Mouse (Mus musculus): ENCODE measurements around the gene Camsap2. TPM values are rescaled to one million over a fixed set of nuclear protein-coding genes. Genes with fewer than 3 reads are reported as not detected.

Camsap2 gene
- polyA plus RNA-seq (2012; ENCODE audit: insufficient read depth, insufficient read length, missing spikeins): 23.2 and 27.0 TPM in 2 replicates

GRCm38 (mm10) chr1:136345454-136346372, at the start of gene Camsap2:
Camsap2 (minus strand) TSS chr1:136346104.
- peak within 1 kb of the TSS; percentile 94 for H3K4me3 ChIP-seq (ENCODE audit: insufficient read depth, low read depth, low read length)
- H3K4me1 ChIP-seq (ENCODE audit: control insufficient read depth, insufficient read depth, insufficient read length, low read length): peaks cover 12% of the 10 kb centered on the region
- peak within 1 kb of the TSS; percentile 87 for H3K27ac ChIP-seq (replicated peaks; ENCODE audit: low read depth, low read length)

DNA sequence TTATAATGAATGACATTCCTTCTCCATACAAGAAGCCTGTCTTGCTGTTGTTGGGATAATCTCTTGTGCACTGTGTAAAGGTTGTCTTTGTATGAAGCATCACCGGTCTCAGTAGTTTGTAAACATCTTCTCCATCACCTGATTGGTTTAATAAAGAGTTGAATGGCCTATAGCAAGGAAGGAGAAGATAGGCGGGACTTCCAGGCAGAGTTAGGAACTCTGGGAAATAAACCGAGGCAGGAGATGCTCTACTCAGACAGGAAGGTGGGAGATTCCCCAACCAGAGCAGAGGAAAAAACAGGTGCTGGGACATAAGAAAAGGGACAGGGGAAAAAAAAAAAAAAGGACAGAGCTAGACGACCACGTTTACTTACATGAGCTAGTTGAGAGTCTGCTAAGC, 49.2 kb upstream of the Camsap2 start:
- Histone ChIP-seq H3K4me3 (ENCODE audit: insufficient read depth, low read depth, low read length) (no peak overlapping the region), H3K27ac (replicated peaks; ENCODE audit: low read depth, low read length) (no peak overlapping the region), H3K4me1 (ENCODE audit: control insufficient read depth, insufficient read depth, insufficient read length, low read length) (peaks cover 12% of the 10 kb centered on the region)

- Histone ChIP-seq H3K4me1 (ENCODE audit: control insufficient read depth, insufficient read depth, insufficient read length, low read length) (peaks cover 12% of the 10 kb centered on the region), H3K4me3 (ENCODE audit: insufficient read depth, low read depth, low read length) (no peak overlapping the region), H3K27ac (replicated peaks; ENCODE audit: low read depth, low read length) (no peak overlapping the region)
Measured at GRCm38 (mm10) chr1:136394506-136394905, 48.6 kb upstream of the Camsap2 start.

- Histone ChIP-seq H3K27ac (replicated peaks; ENCODE audit: low read depth, low read length) (0 out of 2 replicates have a peak overlapping the region, but pooled peaks have one; percentile 26), H3K4me3 (ENCODE audit: insufficient read depth, low read depth, low read length) (no peak overlapping the region), H3K4me1 (ENCODE audit: control insufficient read depth, insufficient read depth, insufficient read length, low read length) (peaks cover 2% of the 10 kb centered on the region)
Measured at GRCm38 (mm10) chr1:136386914-136387313, 41.0 kb upstream of the Camsap2 start.

GRCm38 (mm10) chr1:136381583-136381982, 35.7 kb upstream of the Camsap2 start:
- Histone ChIP-seq H3K27ac (replicated peaks; ENCODE audit: low read depth, low read length) (peak overlapping the region; percentile 96), H3K4me3 (ENCODE audit: insufficient read depth, low read depth, low read length) (peak overlapping the region; percentile 19; the same call in 1 of the 2 replicates), H3K4me1 (ENCODE audit: control insufficient read depth, insufficient read depth, insufficient read length, low read length) (peaks cover 3% of the 10 kb centered on the region; the same call in 1 of the 2 replicates)

DNA sequence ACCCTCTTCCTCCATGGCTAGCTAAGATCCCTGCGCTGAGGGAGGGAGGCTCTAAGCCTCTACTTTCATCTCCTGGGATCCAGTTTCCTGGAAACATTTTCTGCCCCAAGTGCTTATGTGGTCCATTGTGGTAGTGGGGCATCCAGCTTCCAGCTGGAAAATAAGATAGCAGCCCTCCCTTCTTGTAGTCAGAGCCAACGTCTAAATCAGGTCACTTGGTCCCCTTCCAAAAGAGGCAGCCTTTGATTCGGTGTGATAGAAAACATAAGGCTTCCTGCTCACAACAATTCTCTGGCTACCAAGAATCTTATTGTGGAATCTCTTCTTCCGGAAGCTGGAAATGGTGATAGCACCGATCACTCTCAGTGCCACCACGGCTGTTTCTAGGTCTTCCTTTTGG, 35.3 kb upstream of the Camsap2 start:
- Histone ChIP-seq H3K27ac (replicated peaks; ENCODE audit: low read depth, low read length) (peak overlapping the region; percentile 96), H3K4me3 (ENCODE audit: insufficient read depth, low read depth, low read length) (peak overlapping the region; percentile 19; the same call in 1 of the 2 replicates), H3K4me1 (ENCODE audit: control insufficient read depth, insufficient read depth, insufficient read length, low read length) (peaks cover 3% of the 10 kb centered on the region; the same call in 1 of the 2 replicates)

GRCm38 (mm10) chr1:136380606-136381005, 34.7 kb upstream of the Camsap2 start:
- Histone ChIP-seq H3K27ac (replicated peaks; ENCODE audit: low read depth, low read length) (peak overlapping the region; percentile 96), H3K4me1 (ENCODE audit: control insufficient read depth, insufficient read depth, insufficient read length, low read length) (peaks cover 3% of the 10 kb centered on the region; the same call in 1 of the 2 replicates)

GRCm38 (mm10) chr1:136380161-136380560, 34.3 kb upstream of the Camsap2 start:
- peaks cover 3% of the 10 kb centered on the region; the same call in 1 of the 2 replicates for H3K4me1 ChIP-seq (ENCODE audit: control insufficient read depth, insufficient read depth, insufficient read length, low read length)
- peak overlapping the region; percentile 96 for H3K27ac ChIP-seq (replicated peaks; ENCODE audit: low read depth, low read length)
- no peak overlapping the region for H3K4me3 ChIP-seq (ENCODE audit: insufficient read depth, low read depth, low read length)

More at GRCm38 (mm10) chr1:136380606-136381005, 34.7 kb upstream of the Camsap2 start:
- no peak overlapping the region for H3K4me3 ChIP-seq (ENCODE audit: insufficient read depth, low read depth, low read length)

GRCm38 (mm10) chr1:136379261-136379660, 33.4 kb upstream of the Camsap2 start:
- H3K27ac ChIP-seq (replicated peaks; ENCODE audit: low read depth, low read length): peak overlapping the region; percentile 52; the same call in 1 of the 2 replicates
- peaks cover 3% of the 10 kb centered on the region; the same call in 1 of the 2 replicates for H3K4me1 ChIP-seq (ENCODE audit: control insufficient read depth, insufficient read depth, insufficient read length, low read length)
- no peak overlapping the region for H3K4me3 ChIP-seq (ENCODE audit: insufficient read depth, low read depth, low read length)

DNA sequence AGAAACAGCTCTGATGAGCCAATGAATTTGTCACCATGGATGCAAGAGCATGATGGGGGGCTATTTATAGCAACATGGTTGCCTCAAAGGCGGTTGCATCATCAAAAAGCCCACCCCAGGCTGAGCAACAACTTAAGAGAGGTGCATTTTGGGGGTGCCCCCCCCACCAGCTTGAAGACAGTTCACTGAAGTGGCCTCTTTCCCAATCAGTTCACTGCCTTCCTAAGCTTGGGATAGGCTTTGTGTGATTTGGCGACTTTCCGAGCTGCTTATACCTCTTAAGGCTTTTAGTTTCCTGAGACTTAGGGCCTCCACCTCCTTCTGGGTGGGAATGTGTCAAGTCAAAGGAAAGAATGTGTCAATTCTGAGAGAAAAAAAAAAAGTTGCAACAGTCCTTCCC, 20.1 kb upstream of the Camsap2 start:
- Histone ChIP-seq H3K27ac (replicated peaks; ENCODE audit: low read depth, low read length) (no peak overlapping the region), H3K4me3 (ENCODE audit: insufficient read depth, low read depth, low read length) (no peak overlapping the region), H3K4me1 (ENCODE audit: control insufficient read depth, insufficient read depth, insufficient read length, low read length) (peaks cover 4% of the 10 kb centered on the region; the same call in 1 of the 2 replicates)

- H3K27ac ChIP-seq (replicated peaks; ENCODE audit: low read depth, low read length): no peak overlapping the region
- H3K4me3 ChIP-seq (ENCODE audit: insufficient read depth, low read depth, low read length): no peak overlapping the region
- H3K4me1 ChIP-seq (ENCODE audit: control insufficient read depth, insufficient read depth, insufficient read length, low read length): peaks cover 4% of the 10 kb centered on the region; the same call in 1 of the 2 replicates
Measured at GRCm38 (mm10) chr1:136364711-136365110, 18.8 kb upstream of the Camsap2 start.

GRCm38 (mm10) chr1:136363035-136363434, 17.1 kb upstream of the Camsap2 start:
- H3K4me3 ChIP-seq (ENCODE audit: insufficient read depth, low read depth, low read length): no peak overlapping the region
- H3K4me1 ChIP-seq (ENCODE audit: control insufficient read depth, insufficient read depth, insufficient read length, low read length): peaks cover 4% of the 10 kb centered on the region; the same call in 1 of the 2 replicates
- no peak overlapping the region for H3K27ac ChIP-seq (replicated peaks; ENCODE audit: low read depth, low read length)

DNA sequence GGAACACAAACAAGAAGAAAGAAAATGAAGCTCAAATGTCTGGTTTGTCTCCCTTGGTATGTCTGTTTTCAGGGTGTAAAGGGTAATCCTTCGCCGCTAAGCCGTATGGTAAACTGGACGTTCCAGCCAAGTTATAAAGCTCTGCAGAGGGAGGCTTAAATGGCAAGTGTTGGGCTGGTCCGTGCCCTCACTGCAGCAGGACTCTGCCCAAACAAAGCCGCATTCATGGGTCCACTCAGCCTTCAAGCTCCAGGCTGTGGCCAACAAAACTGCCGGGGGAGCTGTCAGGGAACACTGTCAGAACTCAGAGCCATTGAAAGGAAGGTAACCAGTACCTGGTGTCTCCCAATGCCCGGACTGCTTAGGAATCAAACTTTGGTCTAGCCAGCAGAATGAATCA, 16.7 kb upstream of the Camsap2 start:
- peak overlapping the region; percentile 54 for H3K27ac ChIP-seq (replicated peaks; ENCODE audit: low read depth, low read length)

DNA sequence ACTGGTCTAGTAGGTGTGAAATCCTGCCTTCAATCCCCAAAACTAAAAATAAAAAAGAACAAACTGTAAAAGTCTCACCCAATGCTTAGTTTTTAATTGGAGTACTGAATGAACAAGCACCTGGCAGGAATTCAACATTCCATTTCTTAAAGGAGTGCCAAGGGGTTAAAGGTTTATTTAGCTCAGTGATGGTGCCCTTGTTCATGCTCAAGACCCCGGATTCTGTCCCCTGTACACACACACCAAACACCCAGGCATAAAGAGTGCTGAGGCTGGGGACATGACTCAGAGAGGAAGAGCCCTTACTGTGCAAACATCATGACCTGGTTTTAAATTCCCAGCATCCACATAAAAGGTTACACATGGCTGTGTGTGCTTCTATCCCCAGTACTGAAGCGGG, 15.5 kb upstream of the Camsap2 start:
- Histone ChIP-seq H3K4me3 (ENCODE audit: insufficient read depth, low read depth, low read length) (no peak overlapping the region), H3K27ac (replicated peaks; ENCODE audit: low read depth, low read length) (peak overlapping the region; percentile 48), H3K4me1 (ENCODE audit: control insufficient read depth, insufficient read depth, insufficient read length, low read length) (peaks cover 4% of the 10 kb centered on the region; the same call in 1 of the 2 replicates)

More for the DNA sequence above, 16.7 kb upstream of the Camsap2 start:
- H3K4me3 ChIP-seq (ENCODE audit: insufficient read depth, low read depth, low read length): no peak overlapping the region
- peaks cover 4% of the 10 kb centered on the region; the same call in 1 of the 2 replicates for H3K4me1 ChIP-seq (ENCODE audit: control insufficient read depth, insufficient read depth, insufficient read length, low read length)

DNA sequence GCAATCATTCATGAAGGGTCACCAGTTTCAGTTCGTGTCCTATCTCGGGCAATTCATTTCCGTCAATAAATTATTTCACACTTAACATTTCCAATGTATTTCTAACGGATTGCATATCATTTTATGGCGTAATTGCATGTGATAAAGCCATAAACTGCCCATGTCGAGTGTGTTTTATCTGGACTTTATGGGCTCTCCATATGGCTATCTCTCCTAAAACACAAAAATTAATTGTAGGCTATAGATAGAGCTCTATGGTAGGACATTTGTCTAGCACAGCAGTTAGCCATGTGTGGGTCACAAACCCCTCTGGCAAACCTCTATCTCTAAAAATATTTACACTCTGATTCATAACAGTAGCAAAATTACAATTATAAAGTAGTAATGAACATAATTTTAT, 15.0 kb upstream of the Camsap2 start:
- Histone ChIP-seq H3K4me3 (ENCODE audit: insufficient read depth, low read depth, low read length) (no peak overlapping the region), H3K4me1 (ENCODE audit: control insufficient read depth, insufficient read depth, insufficient read length, low read length) (peaks cover 4% of the 10 kb centered on the region; the same call in 1 of the 2 replicates), H3K27ac (replicated peaks; ENCODE audit: low read depth, low read length) (no peak overlapping the region)
